Mouse (Mus musculus): Measurements from ENCODE around the gene Ugt1a6a. TPM values are rescaled to one million over a fixed set of nuclear protein-coding genes. Genes with fewer than 3 reads are reported as not detected.
"Not testable (repeated sequence)": the region's sequence is repeated elsewhere in the genome, so short reads cannot be mapped to it uniquely, and the experiment has no call there.

Gene Ugt1a6a
- polyA plus RNA-seq, 1 experiment from 2014 or later: 0.16 TPM

DNA sequence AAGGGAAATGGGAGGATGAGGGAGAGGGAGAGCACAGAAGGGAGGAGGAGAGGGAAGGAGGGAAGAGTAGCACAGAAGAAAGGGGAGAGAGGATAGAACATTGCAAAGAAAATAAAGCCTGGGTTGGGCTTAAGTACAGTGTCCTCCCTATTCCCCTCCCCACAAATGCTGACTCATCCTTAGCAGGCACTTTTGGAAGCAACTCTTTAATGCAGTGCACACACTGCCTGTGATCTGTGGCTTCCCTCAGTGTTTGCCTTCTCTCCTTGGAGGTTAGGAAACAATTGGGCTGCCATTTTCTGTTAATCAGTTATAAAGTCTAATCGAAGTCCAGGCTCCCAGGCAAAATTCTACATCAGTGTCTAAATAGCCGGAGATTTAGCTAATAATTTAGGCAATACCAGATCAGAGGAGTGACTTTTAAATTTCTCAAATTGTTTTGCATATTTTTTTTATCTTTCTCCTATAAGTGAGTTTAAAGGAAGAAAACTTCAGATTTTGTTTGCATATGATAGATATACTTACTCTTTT, 25.5 kb upstream of the Ugt1a6a start:
- H3K9me3 ChIP-seq (replicated peaks): not testable (repeated sequence)
- WGBS: 88% methylated on average over 2 of the region's 2 CpGs

DNA sequence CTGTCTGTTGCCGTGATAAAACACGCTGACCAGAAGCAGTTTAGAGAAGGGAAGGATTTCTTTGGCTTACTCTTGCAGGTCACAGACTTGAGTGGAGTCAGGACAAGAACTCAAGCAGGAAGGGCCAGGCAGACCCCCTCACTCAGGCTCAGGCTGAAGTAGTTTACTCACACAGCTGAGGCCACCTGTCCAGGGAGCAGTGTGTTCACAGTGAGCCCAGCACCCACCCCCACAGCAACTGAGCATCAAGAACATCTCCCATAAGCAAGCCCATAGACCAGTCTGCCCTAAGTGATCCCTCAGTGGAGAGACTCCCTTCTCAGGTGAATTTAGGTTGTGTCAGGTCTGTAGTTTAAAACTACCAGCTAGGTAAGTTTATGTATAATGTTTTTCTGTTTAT, 25.0 kb upstream of the Ugt1a6a start:
- H3K4me3 ChIP-seq; DNase-seq (ENCODE audit: low spot score); H3K36me3 ChIP-seq; H3K4me1 ChIP-seq; H3K27ac ChIP-seq; H3K27me3 ChIP-seq (ENCODE audit: low read depth, poor library complexity, severe bottlenecking); H3K9me3 ChIP-seq (replicated peaks): not testable (repeated sequence)
- WGBS: 82% methylated on average over 2 of the region's 2 CpGs

More for the DNA sequence above, 25.5 kb upstream of the Ugt1a6a start:
- H3K36me3 ChIP-seq; H3K27ac ChIP-seq; H3K27me3 ChIP-seq (ENCODE audit: low read depth, poor library complexity, severe bottlenecking); H3K4me1 ChIP-seq; H3K4me3 ChIP-seq; DNase-seq (ENCODE audit: low spot score): not testable (repeated sequence)

DNA sequence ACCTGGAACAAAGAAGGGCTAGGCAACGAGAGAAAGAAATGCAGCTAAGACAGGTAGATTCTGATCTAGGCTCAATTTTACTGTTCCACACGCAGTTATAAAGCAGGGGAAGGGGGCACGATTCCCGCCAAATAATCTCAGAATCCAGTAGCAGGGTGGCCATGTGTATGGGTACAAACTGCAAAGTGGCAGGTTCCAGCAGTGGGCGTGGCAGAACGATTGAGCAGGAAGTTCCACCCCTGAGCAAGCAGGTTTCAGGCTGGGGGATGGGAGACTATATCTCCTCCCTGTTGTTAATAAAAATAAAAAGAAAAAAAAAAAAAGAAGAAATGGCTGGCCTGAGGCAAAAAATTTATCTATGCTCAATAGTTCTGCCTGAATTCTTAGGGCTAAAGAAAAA, 21.8 kb upstream of the Ugt1a6a start:
- not testable (repeated sequence) for H3K27me3 ChIP-seq (ENCODE audit: low read depth, poor library complexity, severe bottlenecking); DNase-seq (ENCODE audit: low spot score); H3K27ac ChIP-seq; H3K36me3 ChIP-seq; H3K4me3 ChIP-seq; H3K4me1 ChIP-seq; H3K9me3 ChIP-seq (replicated peaks)
- WGBS: 89% methylated on average over 6 of the region's 6 CpGs

DNA sequence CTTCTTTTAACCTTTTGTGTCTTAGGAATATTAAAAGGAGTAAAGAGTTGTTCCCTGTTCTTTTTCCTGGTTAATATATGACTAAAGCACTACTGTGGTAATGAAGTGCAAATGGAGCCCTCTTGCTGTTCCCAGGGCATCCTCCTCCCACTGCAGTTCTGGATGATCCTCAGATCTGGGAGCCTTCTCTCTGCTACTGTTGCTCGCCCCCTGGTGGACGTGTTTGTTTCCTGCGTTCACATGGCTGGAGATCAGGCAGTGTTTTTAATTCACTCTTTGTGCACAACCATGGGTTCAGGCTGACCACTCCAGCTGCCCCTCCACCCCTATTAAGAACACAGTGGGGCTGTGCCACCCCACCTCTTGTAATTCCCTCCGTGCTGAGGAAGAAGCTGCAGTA, 14.1 kb upstream of the Ugt1a6a start:
- not testable (repeated sequence) for H3K36me3 ChIP-seq; H3K9me3 ChIP-seq (replicated peaks); H3K4me3 ChIP-seq; DNase-seq (ENCODE audit: low spot score); H3K27me3 ChIP-seq (ENCODE audit: low read depth, poor library complexity, severe bottlenecking); H3K27ac ChIP-seq; H3K4me1 ChIP-seq
- 5% methylated on average over 4 of the region's 4 CpGs for WGBS

DNA sequence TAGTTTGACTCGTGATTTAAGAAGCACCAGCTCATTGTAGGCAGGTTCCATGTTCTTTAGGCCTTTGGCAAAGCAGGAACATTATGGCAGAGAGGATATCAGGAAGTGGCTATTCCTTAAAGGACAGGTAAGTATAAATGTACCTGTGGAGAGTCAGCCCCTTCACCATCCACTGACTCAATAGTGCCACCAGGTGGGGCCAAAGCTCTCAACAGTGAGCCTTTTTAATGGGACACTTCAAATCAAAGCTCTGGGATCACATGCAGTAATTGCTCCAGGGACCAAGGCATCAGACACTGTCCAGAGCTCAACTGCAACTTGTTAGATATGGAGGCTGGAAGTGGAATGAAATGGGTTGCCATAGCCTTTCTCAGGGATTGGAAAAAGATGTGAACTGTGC, 13.1 kb upstream of the Ugt1a6a start:
- H3K27ac ChIP-seq; H3K36me3 ChIP-seq; H3K27me3 ChIP-seq (ENCODE audit: low read depth, poor library complexity, severe bottlenecking); H3K9me3 ChIP-seq (replicated peaks); DNase-seq (ENCODE audit: low spot score); H3K4me3 ChIP-seq; H3K4me1 ChIP-seq: not testable (repeated sequence)
- no CpG with 5 or more reads among the region's 1 CpGs for WGBS

DNA sequence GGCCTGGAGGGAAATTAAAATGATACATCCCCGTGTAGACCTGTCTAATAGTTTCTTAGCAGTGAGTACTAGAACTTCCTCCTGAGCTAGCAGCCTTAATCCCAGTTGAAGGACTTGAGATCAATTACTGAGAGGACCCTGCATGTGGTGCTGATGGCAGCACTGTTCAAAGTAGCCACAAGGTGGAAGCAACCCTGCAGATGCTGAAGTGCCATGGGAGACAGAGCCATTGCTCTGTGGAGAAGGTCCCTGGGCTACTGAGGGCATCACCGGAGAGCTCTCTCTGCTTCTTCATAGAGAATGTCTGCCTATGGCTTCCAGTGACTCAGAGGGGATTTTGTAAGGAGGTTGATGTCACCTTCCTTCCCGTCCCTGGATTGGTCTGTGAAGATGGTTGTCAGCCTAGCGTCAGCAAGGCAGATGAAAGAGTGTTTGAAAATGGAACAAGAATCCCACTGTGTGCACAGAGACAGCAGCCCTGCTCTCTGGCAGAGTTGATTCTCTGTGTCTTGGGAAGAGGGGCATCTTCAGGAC, 8.7 kb upstream of the Ugt1a6a start:
- not testable (repeated sequence) for DNase-seq (ENCODE audit: low spot score); H3K4me1 ChIP-seq; H3K27ac ChIP-seq; H3K4me3 ChIP-seq; H3K36me3 ChIP-seq; H3K27me3 ChIP-seq (ENCODE audit: low read depth, poor library complexity, severe bottlenecking); H3K9me3 ChIP-seq (replicated peaks)
- WGBS: 81% methylated on average over 4 of the region's 4 CpGs

DNA sequence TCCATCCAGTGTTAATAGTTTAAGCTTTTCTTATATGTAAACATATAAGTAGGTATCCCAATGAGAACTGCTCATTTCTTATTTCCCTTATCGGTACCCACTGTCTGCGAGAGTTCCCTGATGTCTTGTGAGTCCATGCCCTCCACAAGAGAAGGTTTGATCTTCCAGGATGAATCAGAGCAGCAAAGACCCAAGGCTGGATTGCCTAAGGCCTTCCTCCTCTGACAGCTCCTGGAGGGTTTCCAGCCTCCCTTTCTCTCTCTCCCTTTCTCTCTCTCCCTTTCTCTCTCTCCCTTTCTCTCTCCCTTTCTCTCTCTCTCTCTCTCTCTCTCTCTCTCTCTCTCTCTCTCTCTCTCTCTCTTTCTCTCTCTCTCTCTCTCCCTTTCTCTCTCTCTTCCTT, 5.5 kb upstream of the Ugt1a6a start:
- H3K27ac ChIP-seq; H3K4me3 ChIP-seq; DNase-seq (ENCODE audit: low spot score); H3K27me3 ChIP-seq (ENCODE audit: low read depth, poor library complexity, severe bottlenecking); H3K9me3 ChIP-seq (replicated peaks); H3K36me3 ChIP-seq; H3K4me1 ChIP-seq: not testable (repeated sequence)
- WGBS: 83% methylated on average over 2 of the region's 2 CpGs

DNA sequence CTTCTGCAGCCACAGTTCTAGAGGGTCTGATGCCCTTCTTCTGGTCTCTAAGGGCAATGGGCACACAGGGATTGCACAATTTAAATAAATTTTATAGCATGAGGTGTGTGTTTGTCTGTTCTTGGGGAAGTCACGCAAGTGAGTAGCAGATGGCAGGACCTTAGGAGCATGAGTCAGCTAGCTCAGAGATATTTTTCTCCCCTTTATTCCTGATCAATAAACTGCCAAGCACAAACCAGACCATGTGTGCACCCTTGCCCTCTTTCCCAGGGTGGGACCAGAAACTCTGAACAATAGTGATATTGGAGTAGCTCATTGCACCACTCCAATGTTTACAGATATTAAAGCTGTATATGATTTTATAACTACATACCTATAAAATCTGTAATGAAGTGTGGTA, 4.4 kb upstream of the Ugt1a6a start:
- H3K27me3 ChIP-seq (ENCODE audit: low read depth, poor library complexity, severe bottlenecking); H3K4me1 ChIP-seq; H3K9me3 ChIP-seq (replicated peaks); DNase-seq (ENCODE audit: low spot score); H3K36me3 ChIP-seq; H3K4me3 ChIP-seq; H3K27ac ChIP-seq: not testable (repeated sequence)
- 78% methylated on average over 1 of the region's 1 CpGs for WGBS

DNA sequence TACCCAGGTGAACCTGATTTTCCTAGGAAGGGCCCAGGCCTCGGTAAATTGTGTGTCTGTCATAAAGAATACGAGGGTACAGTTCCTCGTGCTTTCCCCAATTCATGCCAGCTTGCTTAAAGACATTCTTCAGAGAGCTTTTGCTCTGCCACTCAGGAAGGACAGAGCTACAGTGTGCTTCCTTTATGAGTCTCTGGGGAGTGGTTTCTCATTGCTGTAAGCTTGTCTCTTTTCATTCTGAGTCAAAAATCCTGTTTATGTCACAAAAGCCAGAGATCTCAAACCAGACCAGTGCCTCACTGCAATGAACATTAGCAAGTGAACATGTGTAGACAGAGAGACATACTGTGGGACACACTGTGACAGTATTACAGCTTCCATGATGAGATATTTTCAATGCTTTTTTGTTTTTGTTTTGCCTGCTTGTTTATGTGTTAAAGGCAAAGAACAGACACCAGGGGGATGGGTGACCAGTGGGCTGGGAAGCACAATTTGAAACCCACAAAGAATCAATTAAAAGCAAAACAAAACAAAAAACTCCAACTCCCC, 627 bp upstream of the Ugt1a6a start:
- Histone ChIP-seq H3K4me3 (no peak overlapping the region), H3K27me3 (ENCODE audit: low read depth, poor library complexity, severe bottlenecking) (no peaks in the 10 kb centered on the region), H3K4me1 (peaks cover 6% of the 10 kb centered on the region; the same call in 1 of the 2 replicates), H3K36me3 (no peaks in the 10 kb centered on the region), H3K27ac (no peak overlapping the region), H3K9me3 (replicated peaks) (no peaks in the 10 kb centered on the region)
- WGBS: 71% methylated on average over 3 of the region's 3 CpGs
- DNase-seq (ENCODE audit: low spot score): no peak

DNA sequence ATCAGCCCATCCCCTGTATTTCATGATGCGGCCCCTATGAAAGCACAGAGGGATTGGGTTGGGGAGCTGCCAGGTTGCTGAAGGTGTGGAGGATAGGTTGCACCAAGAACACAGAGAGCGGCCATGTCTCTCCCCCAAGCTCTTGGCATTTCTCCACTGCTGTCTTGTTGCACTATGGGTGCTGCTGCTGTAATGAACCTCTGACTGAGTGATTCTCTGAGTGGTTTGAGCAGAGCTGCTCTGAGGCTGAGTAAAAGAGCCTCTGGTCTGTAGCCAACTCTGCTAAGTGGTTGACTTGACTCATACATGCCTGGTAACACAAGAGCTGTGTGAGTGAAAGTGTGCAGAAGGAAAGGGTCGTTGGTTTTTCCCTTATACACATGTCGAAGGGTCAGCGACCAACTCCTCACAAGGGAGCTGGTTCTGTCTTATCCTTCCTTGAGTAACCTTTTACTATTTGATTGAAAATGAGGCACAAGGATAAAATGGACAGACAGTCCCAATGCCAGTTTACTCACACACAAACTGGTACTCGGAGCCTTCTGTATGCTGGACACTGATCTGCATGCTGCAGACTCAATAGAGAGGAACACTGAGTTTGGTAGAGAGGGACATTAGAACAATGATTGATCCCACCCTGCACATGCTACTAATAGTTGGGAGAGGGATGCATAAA, 758 bp downstream of the Ugt1a6a start:
- DNase-seq (ENCODE audit: low spot score); H3K4me3 ChIP-seq; H3K9me3 ChIP-seq (replicated peaks); H3K36me3 ChIP-seq; H3K27ac ChIP-seq; H3K4me1 ChIP-seq; H3K27me3 ChIP-seq (ENCODE audit: low read depth, poor library complexity, severe bottlenecking): not testable (repeated sequence)
- WGBS: 97% methylated on average over 6 of the region's 6 CpGs

DNA sequence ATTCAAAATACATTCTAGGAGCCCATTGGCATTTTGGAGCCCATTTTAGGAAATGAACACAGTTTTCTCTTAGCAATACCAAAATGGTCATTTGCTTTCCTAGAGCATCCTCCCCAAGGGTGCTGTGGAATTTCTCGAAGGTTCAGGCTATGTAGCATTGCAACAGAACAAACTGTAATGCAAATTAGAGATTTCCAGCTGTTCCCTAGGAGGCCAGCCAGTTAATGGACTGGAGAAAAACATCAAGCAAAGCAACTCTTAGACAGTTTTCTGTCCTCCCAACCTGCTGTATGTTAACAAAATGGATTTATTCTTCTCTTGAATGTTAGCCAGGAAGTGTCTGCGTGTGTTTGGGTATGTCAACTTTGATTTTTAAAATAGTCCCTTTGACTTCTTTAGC, 2.0 kb downstream of the Ugt1a6a start:
- 86% methylated on average over 2 of the region's 2 CpGs for WGBS
- no peaks in the 10 kb centered on the region for H3K36me3 ChIP-seq
- no peak overlapping the region for H3K4me3 ChIP-seq
- no peak overlapping the region for H3K27ac ChIP-seq
- no peak for DNase-seq (ENCODE audit: low spot score)
- H3K9me3 ChIP-seq (replicated peaks): no peaks in the 10 kb centered on the region
- H3K4me1 ChIP-seq: peaks cover 6% of the 10 kb centered on the region; the same call in 1 of the 2 replicates
- no peaks in the 10 kb centered on the region for H3K27me3 ChIP-seq (ENCODE audit: low read depth, poor library complexity, severe bottlenecking)

DNA sequence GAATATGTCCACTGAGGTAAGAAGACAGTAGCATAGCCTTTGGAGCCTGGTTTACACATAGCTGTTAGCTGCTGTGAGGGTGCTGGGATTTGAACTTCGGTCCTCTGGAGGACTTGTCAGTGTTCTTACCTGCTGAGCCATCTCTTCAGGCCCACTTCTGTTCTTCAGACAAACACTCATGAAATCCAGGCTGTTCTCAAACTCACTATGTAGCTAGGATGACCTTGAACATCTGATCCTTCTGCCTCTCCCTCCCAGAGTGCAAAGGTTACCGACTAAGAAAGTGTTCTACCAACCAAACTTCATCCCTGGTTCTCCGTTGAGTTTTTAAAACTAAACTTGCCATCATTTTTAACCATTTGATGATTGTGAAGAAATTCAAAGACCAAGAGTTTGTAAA, 2.7 kb downstream of the Ugt1a6a start:
- no peaks in the 10 kb centered on the region for H3K36me3 ChIP-seq
- 92% methylated on average over 3 of the region's 3 CpGs for WGBS
- H3K4me3 ChIP-seq: no peak overlapping the region
- H3K9me3 ChIP-seq (replicated peaks): no peaks in the 10 kb centered on the region
- H3K27ac ChIP-seq: no peak overlapping the region
- H3K27me3 ChIP-seq (ENCODE audit: low read depth, poor library complexity, severe bottlenecking): no peaks in the 10 kb centered on the region
- no peak for DNase-seq (ENCODE audit: low spot score)
- peaks cover 6% of the 10 kb centered on the region; the same call in 1 of the 2 replicates for H3K4me1 ChIP-seq

DNA sequence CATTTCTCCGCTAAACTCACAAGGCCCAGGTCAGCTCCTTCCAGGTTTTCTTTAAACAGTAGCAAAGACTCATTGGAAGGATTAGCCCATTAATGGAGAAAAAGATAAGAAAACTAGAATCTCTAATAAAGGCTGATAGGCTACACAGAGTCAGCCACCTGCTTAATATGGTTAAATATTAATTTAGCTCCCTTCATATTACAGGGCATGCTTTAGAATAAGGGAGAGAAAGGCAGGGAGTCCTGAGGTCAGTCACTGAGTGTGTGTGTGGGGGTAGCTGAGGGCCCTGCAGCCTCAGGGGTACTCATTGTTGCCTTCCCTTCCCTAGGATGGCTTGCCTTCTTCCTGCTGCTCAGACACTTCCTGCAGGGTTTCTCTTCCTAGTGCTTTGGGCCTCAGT, 3.5 kb downstream of the Ugt1a6a start:
- no peaks in the 10 kb centered on the region for H3K27me3 ChIP-seq (ENCODE audit: low read depth, poor library complexity, severe bottlenecking)
- no peaks in the 10 kb centered on the region for H3K36me3 ChIP-seq
- 94% methylated on average over 1 of the region's 1 CpGs for WGBS
- H3K4me3 ChIP-seq: no peak overlapping the region
- DNase-seq (ENCODE audit: low spot score): no peak
- peaks cover 6% of the 10 kb centered on the region; the same call in 1 of the 2 replicates for H3K4me1 ChIP-seq
- no peak overlapping the region for H3K27ac ChIP-seq
- no peaks in the 10 kb centered on the region for H3K9me3 ChIP-seq (replicated peaks)

All from limb, embryonic 10.5 days (tissue).